Mouse (Mus musculus) neural tube, embryonic 15.5 days (tissue): ENCODE results near the gene Gstp3. TPM values are rescaled to one million over a fixed set of nuclear protein-coding genes. Genes with fewer than 3 reads are reported as not detected.
"Not testable (repeated sequence)": the region's sequence is repeated elsewhere in the genome, so short reads cannot be mapped to it uniquely, and the experiment has no call there.

Experiments used
- ATAC-seq: fragments of 200-750 bp; cut with Nextera tagmentation; 2 replicates; pipeline ENCODE4 v1.8.0; 2017; ENCODE audit warnings: mild to moderate bottlenecking, moderate TSS enrichment, moderate library complexity; ENCODE audit not compliant: low FRiP score
- H3K27ac ChIP-seq: fragments of 300-500 bp; sonication (generic); replicated peaks from 2 replicates; pipeline ENCODE4 v1.5.1; 2015; ENCODE audit warnings: mild to moderate bottlenecking, inconsistent platforms
- H3K27me3 ChIP-seq: fragments of 300-500 bp; sonication (generic); replicated peaks from 2 replicates; pipeline ENCODE4 v1.6.1; 2015; ENCODE audit warnings: inconsistent platforms
- H3K36me3 ChIP-seq: fragments of 300-500 bp; sonication (generic); 2 replicates; pipeline ENCODE4 v1.6.1; 2015; ENCODE audit warnings: inconsistent platforms
- H3K4me1 ChIP-seq: fragments of 300-500 bp; sonication (generic); 2 replicates; pipeline ENCODE4 v1.6.1; 2015; ENCODE audit warnings: inconsistent platforms
- H3K4me2 ChIP-seq: fragments of 300-500 bp; sonication (generic); 2 replicates; pipeline ENCODE4 v1.6.1; 2015; ENCODE audit warnings: inconsistent platforms, mild to moderate bottlenecking, moderate library complexity
- H3K4me3 ChIP-seq: fragments of 300-500 bp; sonication (generic); replicated peaks from 2 replicates; pipeline ENCODE4 v1.5.1; 2015; ENCODE audit warnings: mild to moderate bottlenecking, inconsistent platforms
- H3K9ac ChIP-seq: fragments of 300-500 bp; sonication (generic); replicated peaks from 2 replicates; pipeline ENCODE4 v1.6.1; 2015; ENCODE audit warnings: mild to moderate bottlenecking, inconsistent platforms
- H3K9me3 ChIP-seq: fragments of 300-500 bp; sonication (generic); replicated peaks from 2 replicates; pipeline ENCODE4 v1.6.1; 2016; ENCODE audit warnings: inconsistent platforms
- WGBS: fragments of 180-500 bp; shearing (Covaris S2); methylation state at CpG from one replicate; pipeline ENCODE4 v1.1.7; 2015; ENCODE audit warnings: mixed read lengths; 5-methylcytosine and 5-hydroxymethylcytosine counted together
- polyA plus RNA-seq: library from polyadenylated mRNA; unstranded; fragments of >200 nt; fragmentation: Nextera tagmentation; extraction: Ambion mirVana; gene quantifications from 2 replicates; pipeline ENCODE4 v1.2.1, GENCODE M21; 2015

Gstp3 gene
- polyA plus RNA-seq, 1 experiment from 2014 or later = not detected

DNA sequence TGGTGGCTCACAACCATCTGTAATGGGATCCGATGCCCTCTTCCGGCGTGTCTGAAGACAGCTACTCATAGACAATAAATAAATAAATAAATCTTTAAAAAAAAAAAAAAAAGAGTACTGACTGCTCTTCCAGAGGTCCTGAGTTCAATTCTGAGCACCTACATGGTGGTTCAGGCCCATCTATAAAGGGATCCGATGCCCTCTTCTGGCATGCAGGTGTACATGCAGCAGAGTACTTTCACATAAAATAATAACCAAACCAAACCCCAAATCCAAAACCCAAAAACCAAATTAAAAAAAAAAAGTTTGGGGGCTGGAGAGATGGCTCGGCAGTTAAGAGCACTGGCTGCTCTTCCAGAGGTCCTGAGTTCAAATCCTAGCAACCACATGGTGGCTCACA, 10.3 kb downstream of the Gstp3 start:
- H3K27ac ChIP-seq, H3K4me2 ChIP-seq, H3K36me3 ChIP-seq, H3K9ac ChIP-seq, H3K9me3 ChIP-seq, H3K4me3 ChIP-seq, H3K4me1 ChIP-seq, H3K27me3 ChIP-seq, ATAC-seq: not testable (repeated sequence)
- WGBS = 87% methylated on average over 5 of the region's 5 CpGs

DNA sequence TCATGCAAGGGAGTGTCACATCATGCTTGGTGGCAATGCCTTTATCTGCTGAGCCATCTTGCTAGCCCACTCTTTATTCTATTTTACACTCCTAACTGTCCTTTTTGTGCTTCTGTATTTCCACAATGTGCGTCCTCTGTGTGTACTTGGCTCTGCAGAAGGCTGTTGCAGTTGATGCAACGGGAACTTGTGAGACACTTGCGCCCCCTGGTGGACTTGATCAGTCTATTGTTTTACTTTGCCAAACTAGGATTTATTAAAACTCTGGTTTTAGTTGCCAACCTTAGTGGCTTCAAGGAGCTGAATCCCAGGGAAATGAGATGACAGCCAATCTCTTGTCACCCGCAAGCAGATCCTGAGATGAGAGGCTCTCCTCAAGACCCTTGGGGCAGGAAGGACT, 11.5 kb downstream of the Gstp3 start:
- no peak overlapping the region for H3K9ac ChIP-seq
- H3K4me1 ChIP-seq = 0 out of 2 replicates have a peak, but pooled peaks cover 2% of the 10 kb centered on the region
- no peaks in the 10 kb centered on the region for H3K9me3 ChIP-seq
- H3K4me3 ChIP-seq = no peak overlapping the region
- 13% methylated on average over 4 of the region's 4 CpGs for WGBS
- H3K36me3 ChIP-seq = no peaks in the 10 kb centered on the region
- no peak overlapping the region for H3K4me2 ChIP-seq
- no peak for ATAC-seq
- no peak overlapping the region for H3K27ac ChIP-seq
- no peaks in the 10 kb centered on the region for H3K27me3 ChIP-seq

DNA sequence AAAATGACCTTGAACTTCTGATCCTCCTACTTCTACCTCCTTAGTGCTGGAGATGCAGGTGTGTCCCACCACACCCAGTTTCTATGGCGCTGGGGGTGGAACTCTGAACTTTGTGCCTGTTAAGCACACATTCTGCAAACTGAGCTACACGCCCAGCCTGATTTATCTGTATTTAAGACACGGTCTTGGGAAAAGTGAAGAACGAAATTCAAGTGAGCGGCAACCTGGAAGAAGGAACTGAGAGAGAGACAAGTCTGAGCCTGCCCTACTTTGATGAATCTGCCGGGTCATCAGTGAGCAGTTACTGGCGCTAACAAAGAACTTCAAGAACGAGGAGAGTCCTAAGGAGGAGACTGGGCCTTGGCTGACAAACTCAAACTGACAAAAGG, 12.5 kb downstream of the Gstp3 start:
- H3K9me3 ChIP-seq = no peaks in the 10 kb centered on the region
- no peak for ATAC-seq
- H3K36me3 ChIP-seq = no peaks in the 10 kb centered on the region
- H3K4me3 ChIP-seq = no peak overlapping the region
- 0 out of 2 replicates have a peak, but pooled peaks cover 2% of the 10 kb centered on the region for H3K4me1 ChIP-seq
- no peak overlapping the region for H3K27ac ChIP-seq
- H3K9ac ChIP-seq = no peak overlapping the region
- H3K27me3 ChIP-seq = no peaks in the 10 kb centered on the region
- 84% methylated on average over 8 of the region's 8 CpGs for WGBS
- H3K4me2 ChIP-seq = no peak overlapping the region

DNA sequence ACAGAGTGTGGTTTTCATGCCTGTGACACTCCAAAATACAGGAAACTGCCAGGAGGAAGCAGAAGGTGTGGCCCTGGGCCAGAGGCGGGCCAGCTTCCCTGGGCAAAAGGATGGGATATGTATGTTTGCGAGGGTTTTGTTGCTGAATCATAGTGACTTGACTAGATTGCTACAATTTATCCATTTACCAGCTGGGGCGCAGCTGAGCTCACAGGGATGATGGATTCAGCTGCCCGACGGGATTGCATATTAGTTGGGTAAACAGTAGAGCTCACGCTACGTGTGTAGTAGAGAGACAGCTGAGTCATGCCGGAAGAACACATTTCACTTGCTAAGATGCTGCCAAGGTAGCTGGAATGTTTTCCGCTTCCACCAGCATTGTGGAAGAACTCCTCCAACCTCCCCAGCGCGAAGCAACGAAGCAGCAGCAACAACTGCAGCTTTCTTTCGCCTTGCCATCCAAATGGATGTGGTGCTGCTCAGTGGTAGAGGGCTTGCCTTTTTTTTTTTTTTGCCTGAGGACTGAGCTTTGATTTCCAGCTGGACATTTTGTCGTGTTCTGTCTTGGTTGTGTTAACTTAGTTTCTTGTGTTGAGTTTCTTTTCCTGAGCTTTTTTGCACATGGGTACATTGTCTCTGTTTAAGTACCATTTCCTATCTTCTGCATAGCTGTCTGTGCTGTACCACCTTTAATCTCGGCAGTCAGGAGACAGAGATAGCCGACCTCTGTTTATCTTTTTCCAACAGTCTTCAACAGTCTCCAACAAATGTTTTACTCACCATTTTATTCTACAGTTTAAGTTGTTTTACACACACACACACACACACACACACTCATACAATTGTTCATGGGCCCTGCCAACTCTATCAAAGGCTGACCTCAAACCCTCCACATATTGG, 13.2 kb downstream of the Gstp3 start, which contains the start of gene Gstp2:
Gstp2 (minus strand) TSS at position 58 of the 900 bp plus-strand sequence.
- ATAC-seq = no peak
- Histone ChIP-seq H3K36me3 (no peaks in the 10 kb centered on the region), H3K27me3 (no peaks in the 10 kb centered on the region), H3K4me2 (peak within 1 kb of the TSS; percentile 32), H3K27ac (no peak within 1 kb of the TSS), H3K4me1 (0 out of 2 replicates have a peak, but pooled peaks cover 2% of the 10 kb centered on the region), H3K4me3 (no peak within 1 kb of the TSS), H3K9me3 (no peaks in the 10 kb centered on the region), H3K9ac (no peak within 1 kb of the TSS)
- 55% methylated on average over 16 of the region's 16 CpGs for WGBS

DNA sequence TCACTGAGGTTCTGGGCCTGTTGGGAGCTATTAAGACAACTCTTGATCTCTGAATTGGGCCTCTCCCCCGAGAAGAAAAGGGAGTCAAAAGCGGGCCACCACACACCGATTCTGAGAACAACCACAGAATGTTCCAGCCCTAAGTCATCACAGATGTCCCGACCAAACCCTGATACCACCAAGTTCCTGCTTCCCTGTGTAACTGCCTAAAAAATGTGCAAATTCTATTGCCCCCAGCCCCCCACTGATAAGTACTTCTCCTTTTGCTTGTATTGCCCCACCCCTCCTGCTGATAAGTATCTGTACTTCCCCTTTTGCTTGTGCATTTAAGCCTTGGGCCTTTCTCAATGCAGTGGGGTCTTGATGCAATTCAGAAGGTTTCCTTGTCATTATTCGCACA, 15.3 kb downstream of the Gstp3 start:
- H3K36me3 ChIP-seq, H3K4me2 ChIP-seq, H3K27me3 ChIP-seq, H3K4me3 ChIP-seq, H3K9ac ChIP-seq, H3K27ac ChIP-seq, H3K4me1 ChIP-seq, ATAC-seq, H3K9me3 ChIP-seq: not testable (repeated sequence)
- 90% methylated on average over 5 of the region's 5 CpGs for WGBS

DNA sequence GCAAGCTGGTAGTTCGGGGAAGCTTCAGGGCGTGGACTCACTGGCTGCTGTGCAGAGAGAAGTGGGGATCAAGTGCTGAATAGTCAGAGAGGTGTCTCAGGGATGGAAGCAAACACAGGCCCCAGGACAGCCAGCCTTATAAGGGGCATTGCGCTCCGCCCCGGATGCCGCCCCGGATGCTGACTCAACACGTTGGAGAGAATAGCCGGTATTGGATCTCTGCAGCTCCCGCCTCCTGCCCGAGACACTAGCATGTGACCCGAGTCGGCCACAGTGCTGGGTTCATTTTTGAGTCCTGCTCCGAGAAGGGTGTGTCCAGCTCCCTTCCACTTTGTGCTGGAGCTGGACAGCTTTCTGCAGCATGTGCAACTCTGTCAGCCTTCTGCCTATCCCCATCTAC, 17.2 kb downstream of the Gstp3 start:
- no peak overlapping the region for H3K4me3 ChIP-seq
- H3K36me3 ChIP-seq = no peaks in the 10 kb centered on the region
- no peaks in the 10 kb centered on the region for H3K9me3 ChIP-seq
- ATAC-seq = no peak
- H3K9ac ChIP-seq = no peak overlapping the region
- H3K27ac ChIP-seq = no peak overlapping the region
- 75% methylated on average over 14 of the region's 14 CpGs for WGBS
- H3K4me1 ChIP-seq = peaks cover 13% of the 10 kb centered on the region; the same call in 1 of the 2 replicates
- no peak overlapping the region for H3K4me2 ChIP-seq
- no peaks in the 10 kb centered on the region for H3K27me3 ChIP-seq

DNA sequence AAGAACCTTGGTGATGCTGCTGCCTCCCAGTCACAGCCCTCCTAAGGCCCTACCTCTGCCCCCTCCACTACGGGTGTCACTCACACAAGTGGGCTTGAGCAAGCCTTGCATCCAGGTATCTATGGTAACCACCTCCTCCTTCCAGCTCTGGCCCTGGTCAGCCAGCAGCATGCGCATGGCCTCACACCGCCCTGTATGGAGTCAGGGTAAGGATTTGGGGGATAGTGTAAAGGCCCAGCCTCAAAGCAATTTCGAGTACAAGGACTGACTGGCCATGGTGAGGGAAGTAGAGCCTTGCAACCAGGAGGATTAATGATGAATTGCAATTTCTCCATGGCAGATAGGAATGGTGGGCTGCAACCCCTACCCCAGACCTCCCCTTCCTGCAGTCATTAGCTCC, 17.9 kb downstream of the Gstp3 start:
- not testable (repeated sequence) for ATAC-seq, H3K27ac ChIP-seq, H3K4me3 ChIP-seq, H3K9ac ChIP-seq, H3K9me3 ChIP-seq, H3K36me3 ChIP-seq, H3K4me2 ChIP-seq, H3K27me3 ChIP-seq
- WGBS = 85% methylated on average over 3 of the region's 4 CpGs
- peaks cover 16% of the 10 kb centered on the region for H3K4me1 ChIP-seq

DNA sequence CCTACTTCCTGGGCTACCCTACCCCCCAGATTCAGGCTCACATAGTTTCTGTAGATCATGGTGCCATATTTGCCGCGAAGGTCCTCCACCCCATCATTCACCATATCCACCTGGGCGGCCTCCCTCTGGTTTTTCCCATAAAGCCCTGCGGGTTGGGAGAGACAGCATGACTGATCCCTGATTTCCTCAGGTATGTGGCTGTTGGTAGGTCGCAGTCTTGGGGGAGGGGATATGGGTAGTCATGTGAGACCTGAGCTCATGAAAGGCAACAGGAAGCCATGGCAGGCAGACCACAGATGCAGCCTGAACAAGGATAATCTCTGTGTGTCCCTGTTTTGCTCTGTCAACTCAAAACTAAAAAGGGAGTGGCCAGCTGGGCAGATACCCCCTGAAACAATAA, 18.4 kb downstream of the Gstp3 start:
- H3K36me3 ChIP-seq, H3K4me3 ChIP-seq, H3K27me3 ChIP-seq, H3K9me3 ChIP-seq, H3K4me2 ChIP-seq, H3K27ac ChIP-seq, H3K9ac ChIP-seq, ATAC-seq: not testable (repeated sequence)
- H3K4me1 ChIP-seq = peaks cover 19% of the 10 kb centered on the region
- 83% methylated on average over 5 of the region's 5 CpGs for WGBS

DNA sequence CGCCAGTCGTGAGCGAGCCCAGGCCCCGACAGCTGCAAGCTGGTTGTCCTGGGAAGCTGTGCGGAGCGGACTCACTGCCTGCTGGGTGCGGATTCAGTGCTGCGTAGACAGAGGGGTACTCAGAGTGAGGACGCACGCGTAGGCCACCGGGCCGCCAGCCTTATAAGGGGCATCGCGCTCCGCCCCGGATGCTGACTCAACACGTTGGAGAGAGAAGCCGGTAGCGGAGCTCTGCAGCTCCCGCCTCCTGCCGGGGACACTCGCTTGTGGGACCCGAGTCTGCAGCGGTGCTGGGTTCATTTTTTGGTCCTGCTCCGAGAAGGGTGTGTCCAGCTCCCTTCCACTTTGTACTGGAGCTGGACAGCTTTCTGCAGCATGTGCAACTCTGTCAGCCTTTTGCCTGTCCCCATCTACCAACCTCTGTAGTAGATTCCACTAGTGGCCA, 21.6 kb downstream of the Gstp3 start, which contains the start of gene Gstp1:
Gstp1 (minus strand) TSS at position 198 of the 445 bp plus-strand sequence.
- H3K27me3 ChIP-seq = no peaks in the 10 kb centered on the region
- WGBS = 0% methylated on average over 26 of the region's 26 CpGs

DNA sequence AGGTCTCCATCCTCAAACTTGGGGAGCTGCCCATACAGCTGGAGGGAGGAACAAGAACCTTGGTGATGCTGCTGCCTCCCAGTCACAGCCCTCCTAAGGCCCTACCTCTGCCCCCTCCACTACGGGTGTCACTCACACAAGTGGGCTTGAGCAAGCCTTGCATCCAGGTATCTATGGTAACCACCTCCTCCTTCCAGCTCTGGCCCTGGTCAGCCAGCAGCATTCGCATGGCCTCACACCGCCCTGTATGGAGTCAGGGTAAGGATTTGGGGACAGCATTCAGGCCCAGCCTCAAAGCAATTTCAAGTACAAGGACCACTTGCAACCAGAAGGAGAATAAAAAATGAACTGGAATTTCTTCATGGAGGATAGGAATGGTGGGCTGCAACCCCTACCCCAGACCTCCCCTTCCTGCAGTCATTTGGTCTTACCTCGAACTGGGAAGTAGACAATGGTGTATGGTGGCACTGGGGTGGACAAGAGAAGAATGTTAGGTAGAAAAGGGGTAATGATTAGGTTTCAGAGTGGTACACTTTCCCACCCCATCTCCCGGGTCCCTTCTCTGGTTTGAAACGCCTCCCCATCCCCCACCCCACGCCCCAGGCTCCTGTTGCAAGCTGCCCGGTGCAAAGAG, 22.1 kb downstream of the Gstp3 start:
- H3K9me3 ChIP-seq, H3K36me3 ChIP-seq, H3K27me3 ChIP-seq: not testable (repeated sequence)
- peak; percentile 69; the same call in 1 of the 2 replicates for ATAC-seq
- peak overlapping the region; percentile 80 for H3K9ac ChIP-seq
- peaks cover 20% of the 10 kb centered on the region for H3K4me1 ChIP-seq
- peak overlapping the region; percentile 63 for H3K4me3 ChIP-seq
- peak overlapping the region; percentile 70 for H3K4me2 ChIP-seq
- peak overlapping the region; percentile 67 for H3K27ac ChIP-seq
- 27% methylated on average over 8 of the region's 8 CpGs for WGBS

More for the DNA sequence above, 21.6 kb downstream of the Gstp3 start, which contains the start of gene Gstp1:
- peaks cover 20% of the 10 kb centered on the region for H3K4me1 ChIP-seq
- peak within 1 kb of the TSS; percentile 80 for H3K9ac ChIP-seq
- H3K4me3 ChIP-seq = peak within 1 kb of the TSS; percentile 63
- H3K4me2 ChIP-seq = peak within 1 kb of the TSS; percentile 70
- peak within 1 kb of the TSS; percentile 67 for H3K27ac ChIP-seq
- no peaks in the 10 kb centered on the region for H3K9me3 ChIP-seq
- 0 out of 2 replicates have a peak, but pooled peaks cover 2% of the 10 kb centered on the region for H3K36me3 ChIP-seq
- peak; percentile 91 for ATAC-seq

DNA sequence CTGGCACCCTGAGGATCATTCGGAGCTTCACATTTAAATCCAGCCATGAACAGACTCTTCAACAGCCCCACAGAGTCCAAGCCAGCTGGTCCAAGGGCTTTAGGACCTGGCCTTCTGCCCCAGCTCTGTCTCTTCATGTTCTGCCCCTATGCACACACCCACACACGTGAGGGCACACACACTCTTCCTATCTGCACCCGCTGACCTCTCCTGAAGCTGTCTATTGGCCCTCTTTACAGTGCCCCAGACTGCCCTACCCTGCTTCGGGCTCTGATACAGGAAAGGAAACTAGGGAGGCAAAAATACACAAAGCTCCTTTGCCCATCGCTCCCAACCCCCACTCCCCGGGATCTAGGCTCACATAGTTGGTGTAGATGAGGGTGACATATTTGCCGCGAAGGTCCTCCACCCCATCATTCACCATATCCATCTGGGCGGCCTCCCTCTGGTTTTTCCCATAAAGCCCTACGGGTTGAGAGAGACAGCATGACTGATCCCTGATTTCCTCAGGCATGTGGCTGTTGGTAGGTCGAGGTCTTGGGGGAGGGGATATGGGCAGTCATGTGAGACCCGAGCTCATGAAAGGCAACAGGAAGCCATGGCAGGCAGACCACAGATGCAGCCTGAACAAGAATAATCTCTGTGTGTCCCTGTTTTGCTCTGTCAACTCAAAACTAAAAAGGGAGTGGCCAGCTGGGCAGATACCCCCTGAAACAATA, 22.9 kb downstream of the Gstp3 start:
- 76% methylated on average over 12 of the region's 12 CpGs for WGBS
- H3K9me3 ChIP-seq = no peaks in the 10 kb centered on the region
- H3K4me3 ChIP-seq = no peak overlapping the region
- no peaks in the 10 kb centered on the region for H3K27me3 ChIP-seq
- no peak overlapping the region for H3K9ac ChIP-seq
- H3K4me2 ChIP-seq = peak overlapping the region; percentile 39
- H3K27ac ChIP-seq = no peak overlapping the region
- 0 out of 2 replicates have a peak, but pooled peaks cover 2% of the 10 kb centered on the region for H3K36me3 ChIP-seq
- no peak for ATAC-seq
- H3K4me1 ChIP-seq = peaks cover 20% of the 10 kb centered on the region
